Mouse (Mus musculus) hindbrain, postnatal 0 days (tissue): ENCODE data around the gene Tbxas1. TPM values are rescaled to one million over a fixed set of nuclear protein-coding genes. Genes with fewer than 3 reads are reported as not detected.

ENCODE experiments used
- ATAC-seq: fragments of 200-750 bp; cut with Nextera tagmentation; 2 replicates; pipeline ENCODE4 v1.8.0; 2017; ENCODE audit warnings: mild to moderate bottlenecking, moderate TSS enrichment, moderate library complexity
- DNase-seq: peaks from one replicate; pipeline ENCODE4 v3.0.0-alpha.2; 2015; ENCODE audit warnings: low spot score
- H3K27ac ChIP-seq: fragments of 300-500 bp; sonication (generic); 2 replicates; pipeline ENCODE4 v1.5.1; 2014; ENCODE audit warnings: mild to moderate bottlenecking
- H3K27me3 ChIP-seq: fragments of 300-500 bp; sonication (generic); 2 replicates; pipeline ENCODE4 v1.6.1; 2014; ENCODE audit warnings: low read length, mixed read lengths; ENCODE audit not compliant: insufficient read depth
- H3K36me3 ChIP-seq: fragments of 300-500 bp; sonication (generic); 2 replicates; pipeline ENCODE4 v1.6.1; 2014; ENCODE audit warnings: low read length, mixed read lengths; ENCODE audit not compliant: insufficient read depth
- H3K4me1 ChIP-seq: fragments of 300-500 bp; sonication (generic); 2 replicates; pipeline ENCODE4 v1.6.1; 2014; ENCODE audit warnings: antibody characterized with exemption, low read length, mixed read lengths; ENCODE audit not compliant: insufficient read depth
- H3K4me2 ChIP-seq: fragments of 300-500 bp; sonication (generic); 2 replicates; pipeline ENCODE4 v1.6.1; 2014; ENCODE audit warnings: low read depth, mild to moderate bottlenecking, low read length, moderate library complexity, mixed read lengths
- H3K4me3 ChIP-seq: fragments of 300-500 bp; sonication (generic); 2 replicates; pipeline ENCODE4 v1.5.1; 2014; ENCODE audit warnings: low read length
- H3K9ac ChIP-seq: fragments of 300-500 bp; sonication (generic); replicated peaks from 2 replicates; pipeline ENCODE4 v1.6.1; 2014; ENCODE audit warnings: mild to moderate bottlenecking, low read length, moderate library complexity, mixed read lengths
- H3K9me3 ChIP-seq: fragments of 300-500 bp; sonication (generic); 2 replicates; pipeline ENCODE4 v1.6.1; 2016; ENCODE audit warnings: low read length, mixed read lengths
- CTCF ChIP-seq: IDR thresholded peaks from 2 replicates; pipeline ENCODE4 v1.5.1; 2016; ENCODE audit warnings: antibody characterized with exemption, control low read depth, low read depth
- WGBS: fragments of 180-500 bp; shearing (Covaris S2); extraction: QIAGEN DNeasy Blood & Tissue Kit; methylation state at CpG from one replicate; pipeline ENCODE4 v1.1.7; 2014; 5-methylcytosine and 5-hydroxymethylcytosine counted together
- polyA plus RNA-seq: library from polyadenylated mRNA; unstranded; fragments of >200 nt; fragmentation: Nextera tagmentation; extraction: Ambion mirVana; gene quantifications from 2 replicates; pipeline ENCODE4 v1.2.1, GENCODE M21; 2015
- total RNA-seq: library from RNA; depleted of rRNA; stranded (reverse); fragments of >200 nt; gene quantifications from 2 replicates; pipeline ENCODE4 v1.2.3, GENCODE M21; 2014

Gene Tbxas1
- total and polyA plus RNA-seq, 2 experiments from 2014 or later, result 2.1 to 4.3 TPM

DNA sequence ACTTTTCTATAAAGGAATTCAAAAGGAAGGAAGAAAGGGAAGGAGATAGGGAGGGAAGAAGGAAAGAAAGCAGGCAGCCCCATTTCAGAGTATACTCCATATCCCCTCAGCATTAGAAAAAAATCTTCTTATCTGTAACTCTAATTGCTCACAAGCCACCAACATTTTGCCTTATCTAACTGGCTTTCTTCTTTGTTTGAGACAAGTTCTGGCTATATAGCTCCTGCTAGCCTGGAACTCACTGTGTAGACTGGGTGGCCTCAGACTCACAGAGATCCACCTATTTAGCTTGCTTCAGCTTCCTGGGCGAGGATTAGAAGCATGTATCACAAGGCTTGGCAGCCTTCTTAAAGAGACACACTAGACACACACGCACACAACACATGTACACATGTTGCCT is 23.5 kb upstream of the Tbxas1 start:
- no peak overlapping the region for H3K9ac ChIP-seq
- no peak for ATAC-seq
- H3K9me3 ChIP-seq, result no peaks in the 10 kb centered on the region
- no peak for TF ChIP-seq CTCF
- no peak for DNase-seq
- H3K4me2 ChIP-seq, result no peak overlapping the region
- no peak overlapping the region for H3K27ac ChIP-seq
- WGBS, result 88% methylated on average over 2 of the region's 2 CpGs
- H3K4me3 ChIP-seq, result no peak overlapping the region
- H3K36me3 ChIP-seq, result no peaks in the 10 kb centered on the region
- peaks cover 49% of the 10 kb centered on the region for H3K4me1 ChIP-seq
- no peaks in the 10 kb centered on the region for H3K27me3 ChIP-seq

GRCm38 (mm10) chr6:38853561-38853992 is 21.6 kb upstream of the Tbxas1 start:
- DNase-seq, result no peak
- 56% methylated on average over 5 of the region's 5 CpGs for WGBS
- peaks cover 30% of the 10 kb centered on the region; the same call in 1 of the 2 replicates for H3K4me1 ChIP-seq

GRCm38 (mm10) chr6:38859819-38860218 is 15.4 kb upstream of the Tbxas1 start:
- DNase-seq (no peak), ATAC-seq (no peak)
- H3K36me3 ChIP-seq, result no peaks in the 10 kb centered on the region
- no peak overlapping the region for H3K4me3 ChIP-seq
- no peaks in the 10 kb centered on the region for H3K27me3 ChIP-seq
- no peak overlapping the region for H3K27ac ChIP-seq
- H3K9ac ChIP-seq, result no peak overlapping the region
- 100% methylated on average over 1 of the region's 1 CpGs for WGBS
- H3K4me1 ChIP-seq, result no peaks in the 10 kb centered on the region
- H3K9me3 ChIP-seq, result no peaks in the 10 kb centered on the region
- H3K4me2 ChIP-seq, result no peak overlapping the region
- TF ChIP-seq CTCF, result no peak

More at GRCm38 (mm10) chr6:38853561-38853992, 21.6 kb upstream of the Tbxas1 start:
- no peak overlapping the region for H3K27ac ChIP-seq
- H3K4me2 ChIP-seq, result no peak overlapping the region
- no peaks in the 10 kb centered on the region for H3K27me3 ChIP-seq
- no peak for ATAC-seq
- no peak for TF ChIP-seq CTCF
- H3K36me3 ChIP-seq, result no peaks in the 10 kb centered on the region
- H3K4me3 ChIP-seq, result no peak overlapping the region
- H3K9ac ChIP-seq, result no peak overlapping the region
- no peaks in the 10 kb centered on the region for H3K9me3 ChIP-seq

DNA sequence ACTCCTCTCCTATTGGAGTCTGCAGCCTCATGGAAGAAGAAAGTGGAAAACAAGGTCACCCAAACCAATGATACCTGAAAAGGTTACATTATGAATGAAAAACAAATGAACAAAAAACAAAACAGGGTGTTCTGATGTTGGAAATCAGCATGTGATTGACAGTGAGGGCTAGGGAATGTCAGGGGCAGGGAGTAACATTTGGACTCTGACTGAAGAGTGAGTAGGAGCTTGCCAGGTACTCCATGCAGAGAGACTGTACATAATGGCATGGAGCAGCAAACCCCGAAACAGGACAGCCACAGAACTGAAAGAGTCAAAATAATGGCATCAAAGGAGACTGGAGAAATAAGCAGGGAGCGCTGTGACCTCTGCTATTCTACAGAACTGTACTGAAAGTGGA is 14.9 kb upstream of the Tbxas1 start:
- no peaks in the 10 kb centered on the region for H3K9me3 ChIP-seq
- DNase-seq, result no peak
- WGBS, result 94% methylated on average over 2 of the region's 2 CpGs
- H3K27ac ChIP-seq, result no peak overlapping the region
- H3K4me2 ChIP-seq, result no peak overlapping the region
- H3K36me3 ChIP-seq, result no peaks in the 10 kb centered on the region
- no peaks in the 10 kb centered on the region for H3K27me3 ChIP-seq
- no peak for TF ChIP-seq CTCF
- no peaks in the 10 kb centered on the region for H3K4me1 ChIP-seq
- no peak overlapping the region for H3K9ac ChIP-seq
- no peak for ATAC-seq
- H3K4me3 ChIP-seq, result no peak overlapping the region

DNA sequence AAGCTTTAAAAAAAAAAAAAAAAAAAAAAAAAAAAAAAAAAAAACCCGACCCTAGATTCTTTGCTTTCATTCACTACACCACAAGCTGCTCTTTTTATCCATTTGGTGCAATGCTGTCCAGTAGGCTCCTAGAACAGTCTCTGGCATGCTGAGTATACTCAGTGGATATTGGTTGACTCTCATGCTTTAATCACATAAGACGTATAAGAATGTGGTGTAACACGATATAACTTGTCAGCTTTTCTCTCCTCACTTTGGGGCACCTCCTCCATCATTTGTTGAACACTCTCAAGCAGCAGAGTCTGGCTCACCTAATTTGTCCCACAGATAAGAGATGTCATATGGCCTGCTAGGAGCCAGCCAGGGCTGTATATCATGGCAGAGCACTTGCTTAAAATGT is 11.6 kb upstream of the Tbxas1 start:
- ATAC-seq, result no peak
- 52% methylated on average over 3 of the region's 3 CpGs for WGBS
- Histone ChIP-seq H3K36me3 (no peaks in the 10 kb centered on the region), H3K9ac (no peak overlapping the region), H3K27me3 (no peaks in the 10 kb centered on the region), H3K4me3 (no peak overlapping the region), H3K9me3 (no peaks in the 10 kb centered on the region), H3K4me2 (no peak overlapping the region), H3K4me1 (no peaks in the 10 kb centered on the region), H3K27ac (no peak overlapping the region)
- no peak for DNase-seq
- no peak for TF ChIP-seq CTCF

DNA sequence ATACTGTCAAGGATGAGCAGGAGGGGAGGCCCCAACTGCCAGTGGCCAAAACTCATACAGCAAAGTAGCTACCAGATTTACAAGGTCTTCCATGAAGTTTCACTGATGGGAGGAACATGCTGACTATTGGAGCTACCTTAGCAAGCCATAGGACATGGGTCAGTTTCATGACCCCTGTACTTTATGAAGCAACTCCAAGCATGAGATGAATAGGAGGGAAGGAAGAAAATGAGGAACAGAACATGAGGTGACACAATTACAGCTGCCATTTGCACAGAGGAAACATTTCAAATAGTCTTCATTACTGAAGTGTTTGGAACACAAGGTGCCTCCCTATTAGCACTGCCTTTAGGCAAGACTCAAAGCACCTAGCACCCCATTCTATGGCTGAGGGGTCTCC is 9.4 kb upstream of the Tbxas1 start:
- Histone ChIP-seq H3K36me3 (no peaks in the 10 kb centered on the region), H3K27me3 (no peaks in the 10 kb centered on the region), H3K4me3 (no peak overlapping the region), H3K9me3 (no peaks in the 10 kb centered on the region), H3K4me2 (no peak overlapping the region), H3K9ac (no peak overlapping the region), H3K27ac (no peak overlapping the region), H3K4me1 (no peaks in the 10 kb centered on the region)
- no peak for DNase-seq
- TF ChIP-seq CTCF, result no peak
- no peak for ATAC-seq

DNA sequence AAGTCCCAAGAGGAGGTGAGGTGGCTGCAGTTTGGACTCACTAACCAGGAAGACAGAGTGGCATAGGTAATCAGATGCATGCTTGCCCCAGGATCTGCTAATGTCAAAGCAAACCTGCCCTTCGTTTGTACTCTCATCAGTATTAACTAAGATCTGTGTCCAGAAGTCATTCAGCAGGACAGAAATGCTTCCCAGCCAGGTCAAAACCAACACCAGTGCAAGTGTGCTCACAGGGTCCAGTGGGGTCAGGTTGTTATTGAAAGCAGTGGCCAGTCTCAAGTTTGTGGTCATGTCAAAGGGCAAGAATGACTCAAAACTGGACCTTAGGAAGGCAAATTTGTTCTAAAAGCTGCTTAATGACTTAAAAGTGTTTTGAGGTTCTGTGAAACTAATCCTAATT is 8.8 kb upstream of the Tbxas1 start:
- peaks cover 5% of the 10 kb centered on the region; the same call in 1 of the 2 replicates for H3K4me1 ChIP-seq
- TF ChIP-seq CTCF, result no peak

More for the DNA sequence above, 8.8 kb upstream of the Tbxas1 start:
- H3K27me3 ChIP-seq, result no peaks in the 10 kb centered on the region
- ATAC-seq, result no peak
- H3K27ac ChIP-seq, result no peak overlapping the region
- no peaks in the 10 kb centered on the region for H3K36me3 ChIP-seq
- no peak for DNase-seq
- H3K9ac ChIP-seq, result no peak overlapping the region
- 87% methylated on average over 1 of the region's 1 CpGs for WGBS
- no peak overlapping the region for H3K4me2 ChIP-seq
- H3K4me3 ChIP-seq, result no peak overlapping the region
- H3K9me3 ChIP-seq, result no peaks in the 10 kb centered on the region
